Mouse (Mus musculus) layer of hippocampus, postnatal 10 days (tissue): ENCODE measurements around the gene Dvl3. TPM values are rescaled to one million over a fixed set of nuclear protein-coding genes. Genes with fewer than 3 reads are reported as not detected.
"Not testable (repeated sequence)": the region's sequence is repeated elsewhere in the genome, so short reads cannot be mapped to it uniquely, and the experiment has no call there.

Experiments used
- DNase-seq, 2 experiments: peaks; one replicate each; pipeline ENCODE4 v3.0.0; 2021; ENCODE audit warnings: low spot score in 2 of 2
- long read RNA-seq: library from polyadenylated mRNA; stranded (forward); transcript quantifications from one replicate; pipeline ENCODE4 v2.0.0, GENCODE M21; 2023
- total RNA-seq, 2 experiments: library from RNA; stranded (reverse); gene quantifications; 2 replicates each; pipeline ENCODE4 v1.2.3; 2021

Dvl3 gene
- total RNA-seq: 10 to 100 TPM; 83.1 to 87.2 TPM
- long read RNA-seq, transcript Dvl3-201 (15 exons, 2,519 nt): major isoform, 7 of 18 reads
- long read RNA-seq, partial matches to known transcripts: 1 of 18 reads
- long read RNA-seq, other reads (novel, unspliced or antisense): 9 of 18 reads

DNA sequence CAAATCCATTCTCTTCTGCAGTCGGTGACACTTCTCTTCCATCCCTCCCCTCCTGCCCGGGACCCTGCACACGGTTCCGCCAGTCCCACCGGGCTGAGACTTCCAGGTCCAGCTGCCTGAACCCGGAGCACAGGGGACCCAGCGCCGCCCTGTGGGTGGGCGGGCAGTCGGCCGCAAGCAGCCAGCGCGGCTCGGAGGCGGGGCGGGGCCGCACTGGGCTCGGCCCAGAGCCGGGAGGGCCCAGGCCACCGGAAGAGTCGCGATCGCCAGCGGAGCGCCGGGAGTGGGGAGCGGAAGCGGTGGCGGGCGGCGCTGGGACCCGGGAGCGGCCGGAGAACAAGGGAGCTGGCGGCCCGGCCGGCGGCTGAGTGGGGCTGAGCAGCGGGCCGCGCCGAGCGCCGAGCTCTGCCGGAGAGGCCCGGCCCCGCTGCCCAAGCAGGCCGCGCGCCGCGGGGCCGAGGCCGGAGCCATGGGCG lies at the start of gene Dvl3:
TSS of gene Dvl3 (plus strand) at position 257 of the 476 bp plus-strand sequence.
- peak; percentile 83 to 91 for DNase-seq

DNA sequence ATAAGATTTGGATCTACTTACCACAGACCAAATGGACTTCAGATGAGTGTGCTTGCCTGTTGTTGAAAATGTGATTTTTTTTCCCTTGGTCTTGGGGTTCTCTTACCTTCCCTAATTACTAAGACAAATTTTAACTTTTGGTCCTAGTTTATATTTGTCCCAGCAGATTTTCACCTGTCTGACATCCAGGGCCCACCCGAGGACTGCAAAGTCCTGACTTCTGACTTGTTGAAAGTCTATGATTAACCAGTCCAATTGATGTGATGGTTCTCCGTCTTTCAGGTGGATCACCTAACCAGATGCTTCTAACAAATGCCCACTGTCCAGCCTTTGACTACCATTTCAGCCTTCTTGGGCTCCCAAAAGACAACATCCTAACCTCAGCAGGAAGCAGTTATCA lies 45.8 kb upstream of the Dvl3 start:
- DNase-seq: no peak

DNA sequence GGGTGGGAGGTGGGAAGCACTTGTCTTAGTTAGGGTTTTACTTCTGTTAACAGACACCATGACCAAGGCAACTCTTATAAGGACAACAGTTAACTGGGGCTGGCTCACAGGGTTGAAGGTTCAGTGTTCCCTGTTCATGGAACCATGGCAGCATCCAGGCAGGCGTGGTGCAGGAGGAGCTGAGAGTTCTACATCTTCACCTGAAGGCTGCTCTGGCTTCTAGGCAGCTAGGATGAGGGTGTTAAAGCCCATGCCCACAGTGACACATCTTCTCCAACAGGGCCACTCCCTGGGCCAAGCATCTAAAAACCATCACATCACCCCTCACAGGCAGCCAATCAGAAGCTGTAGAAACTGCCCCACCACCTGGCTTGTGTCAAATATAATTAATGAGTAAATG lies 45.1 kb upstream of the Dvl3 start:
- DNase-seq: no peak

DNA sequence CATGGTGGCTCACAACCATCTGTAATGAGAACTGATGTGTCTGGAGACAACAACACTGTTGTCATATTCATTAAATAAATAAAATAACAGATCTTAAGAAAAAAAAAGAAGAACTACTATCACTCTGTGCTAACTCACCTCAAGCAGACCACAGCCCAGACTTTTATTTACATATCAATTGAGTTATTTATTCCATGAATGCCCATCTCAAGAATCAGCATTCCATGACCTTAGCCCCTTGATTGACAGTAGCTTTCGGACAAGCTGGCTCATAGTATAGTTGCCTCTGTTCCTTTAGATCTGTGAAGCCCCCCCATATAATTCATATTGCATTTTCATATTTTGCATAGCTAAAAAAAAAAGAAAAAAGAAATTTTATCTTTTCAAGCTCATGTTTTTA lies 43.0 kb upstream of the Dvl3 start:
- no peak for DNase-seq

DNA sequence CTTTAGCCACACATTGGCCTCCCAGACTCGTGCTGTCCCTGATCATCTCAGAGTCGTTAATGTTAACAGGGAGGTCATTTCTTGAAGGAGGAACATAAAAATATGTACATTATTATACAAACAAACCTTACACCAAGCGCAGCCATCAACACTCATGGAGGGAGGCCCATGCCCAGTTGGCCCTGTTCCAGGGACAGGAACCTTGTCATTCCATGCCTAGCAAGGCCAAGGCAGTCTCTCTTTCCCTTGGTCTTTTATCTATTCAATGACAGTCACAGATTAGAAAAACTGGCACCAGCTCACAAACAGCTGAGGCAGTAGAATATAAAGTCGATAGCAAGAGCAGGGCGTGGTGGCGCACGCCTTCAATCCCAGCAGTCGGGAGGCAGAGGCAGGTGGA lies 42.6 kb upstream of the Dvl3 start:
- no peak for DNase-seq

DNA sequence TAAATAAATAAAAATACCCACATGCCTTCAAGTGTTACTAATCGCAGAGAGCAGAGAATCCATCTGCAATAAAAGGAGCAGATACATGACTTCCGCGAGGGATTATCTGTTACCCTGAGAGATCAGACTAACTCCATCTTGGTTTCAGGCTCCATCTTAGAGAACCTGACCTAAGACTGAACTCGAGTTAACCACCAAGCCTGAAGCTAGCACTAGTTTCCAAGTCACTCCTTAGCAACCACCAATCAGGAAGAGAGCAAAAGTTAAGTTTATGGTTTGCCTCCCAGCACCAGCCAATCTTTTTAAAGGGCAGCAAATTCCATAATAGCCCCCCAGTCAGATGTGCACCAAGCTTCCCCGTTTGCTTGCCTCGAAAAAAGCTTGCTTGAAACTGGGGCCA lies 42.0 kb upstream of the Dvl3 start:
- no peak for DNase-seq

DNA sequence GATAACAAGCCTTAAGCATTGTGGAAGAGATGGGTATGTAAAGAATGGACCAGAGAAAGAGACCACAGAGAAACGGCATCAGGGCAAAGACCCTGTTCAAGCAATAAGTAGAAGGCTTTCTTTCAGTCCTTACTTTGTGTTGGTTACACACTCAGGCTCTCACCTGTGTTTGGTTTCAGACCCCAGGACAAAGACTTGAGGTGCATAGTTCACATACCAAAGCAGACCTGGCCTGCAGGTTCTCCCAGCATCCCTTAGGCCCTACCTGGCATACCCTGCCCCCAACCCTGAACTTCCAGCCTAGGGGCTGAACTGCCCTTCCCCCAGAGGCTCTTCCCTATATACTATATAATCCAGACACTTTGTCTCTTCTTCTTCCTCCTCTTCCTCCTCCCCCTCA lies 41.4 kb upstream of the Dvl3 start:
- no peak for DNase-seq

DNA sequence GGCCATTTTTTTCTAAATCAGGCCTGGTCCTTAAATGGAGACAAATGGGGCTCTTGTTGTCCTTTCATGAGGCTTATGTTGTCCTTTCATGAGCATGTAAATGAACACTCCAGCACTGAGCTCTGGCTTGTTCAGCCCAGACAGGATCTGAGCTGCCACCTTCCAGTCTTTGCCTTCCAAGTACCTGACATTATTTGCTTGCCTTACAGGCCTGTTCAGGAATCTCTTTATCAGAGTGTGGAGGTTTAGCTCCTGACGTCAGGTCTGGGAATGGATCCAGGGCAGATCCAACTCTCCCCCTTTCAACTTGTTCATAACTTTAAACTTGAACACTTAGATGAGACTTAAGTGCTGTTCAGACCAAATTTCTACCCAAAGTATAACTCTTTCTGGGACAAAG lies 39.9 kb upstream of the Dvl3 start:
- no peak for DNase-seq

DNA sequence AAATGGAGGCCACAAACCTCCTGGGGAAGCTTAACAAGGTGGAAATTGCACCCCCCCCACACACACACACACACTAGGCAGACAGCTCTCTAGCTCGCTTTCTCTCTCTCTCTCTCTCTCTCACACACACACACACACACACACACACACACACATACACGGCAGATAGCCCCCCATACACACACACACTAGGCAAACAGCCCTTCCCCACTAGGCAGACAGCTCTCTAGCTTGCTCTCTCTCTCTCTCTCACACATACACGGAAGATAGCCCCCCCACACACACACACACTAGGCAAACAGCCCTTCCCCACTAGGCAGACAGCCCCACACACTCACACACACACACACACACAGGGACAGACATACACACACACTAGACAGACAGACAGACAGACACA lies 39.5 kb upstream of the Dvl3 start:
- DNase-seq: no peak

DNA sequence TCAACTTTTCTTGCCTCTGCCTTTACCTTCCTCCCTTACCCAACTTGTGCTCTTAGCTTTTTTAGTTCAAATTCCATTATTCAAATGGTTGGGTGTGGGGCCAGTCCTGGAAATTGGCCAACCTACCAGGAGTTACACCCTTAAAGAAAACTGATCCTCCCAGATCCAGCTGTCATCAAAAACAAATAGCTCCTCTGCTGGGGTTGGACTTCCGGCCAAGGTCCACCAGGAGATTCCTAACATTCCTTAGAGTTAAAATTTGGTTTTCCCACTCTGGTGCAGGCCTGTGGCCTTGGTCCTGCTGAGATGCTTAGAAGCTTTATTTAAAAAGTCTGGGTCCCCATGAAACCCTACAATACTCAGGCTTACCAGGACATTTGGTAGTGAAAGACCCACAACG lies 38.3 kb upstream of the Dvl3 start:
- no peak for DNase-seq

DNA sequence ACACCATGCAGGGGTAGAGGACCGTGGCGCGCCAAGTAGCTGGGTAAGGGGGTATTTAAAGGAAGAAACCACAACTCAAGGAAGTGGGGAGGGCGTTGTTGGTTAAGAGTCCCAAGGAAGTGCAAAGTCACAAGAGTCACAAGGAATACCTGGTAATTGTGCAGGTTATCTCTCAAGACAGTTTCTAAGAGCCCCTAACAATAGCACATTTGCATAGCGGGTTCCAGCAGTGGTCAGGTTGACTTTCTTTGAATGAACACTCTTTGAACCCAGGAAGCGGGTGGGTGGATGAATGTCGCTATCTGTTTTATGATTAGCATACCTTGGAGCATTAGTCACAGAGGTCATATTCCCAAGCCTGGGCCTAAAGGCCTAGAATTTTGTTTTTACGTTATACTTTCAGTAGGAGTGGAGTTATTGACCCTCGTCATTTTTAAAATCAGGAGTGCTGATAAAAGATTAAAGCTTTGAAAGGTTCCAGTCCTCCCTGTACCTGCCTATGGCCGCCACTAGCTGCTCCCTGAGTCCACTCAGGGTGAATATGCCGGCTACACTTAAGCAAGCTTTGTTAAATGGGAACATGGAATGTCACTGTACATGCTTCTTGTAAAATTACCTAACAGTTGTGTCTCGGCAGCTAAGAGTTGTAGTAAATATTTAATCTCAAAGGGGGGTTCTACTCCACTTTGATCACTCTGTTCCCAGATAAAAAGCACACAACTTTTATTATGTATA lies 37.6 kb upstream of the Dvl3 start:
- not testable (repeated sequence) for DNase-seq

DNA sequence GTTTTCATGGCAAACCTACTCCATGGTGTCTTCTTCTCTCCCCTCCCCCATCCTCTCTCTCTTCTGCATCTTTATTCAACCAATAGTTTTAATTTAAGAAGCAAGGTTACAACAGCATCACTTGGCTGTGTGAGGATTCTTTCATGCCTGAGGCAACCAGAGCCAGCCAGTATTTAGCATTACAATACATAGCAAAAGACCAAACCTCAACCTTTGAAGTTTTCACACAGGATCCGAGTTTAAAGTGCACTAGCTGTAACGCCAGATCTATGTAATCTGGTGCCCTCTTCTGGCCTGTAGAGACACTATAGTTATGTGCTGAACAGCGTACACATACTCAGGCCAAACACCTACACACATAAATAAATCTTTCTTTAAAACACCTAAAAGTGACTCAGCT lies 36.7 kb upstream of the Dvl3 start:
- DNase-seq: no peak

DNA sequence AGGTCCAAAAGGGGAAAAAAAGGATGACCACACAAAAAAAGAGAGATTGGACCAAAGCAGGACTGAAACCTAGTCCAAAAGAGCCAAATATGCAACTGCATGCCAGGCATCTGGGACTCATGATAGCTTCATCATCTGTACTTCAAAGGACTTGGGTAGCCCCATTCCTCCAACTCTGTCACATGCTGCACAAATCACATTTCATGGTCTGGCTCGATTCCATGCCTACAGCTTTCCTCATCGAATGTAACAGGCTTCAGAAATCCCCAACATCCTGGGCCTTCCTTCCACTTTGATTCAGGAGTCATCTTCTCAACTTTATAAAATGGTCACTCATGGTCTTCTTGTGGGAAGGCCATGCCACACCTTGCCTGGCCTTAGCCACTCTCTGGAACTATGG lies 35.0 kb upstream of the Dvl3 start:
- DNase-seq: no peak

DNA sequence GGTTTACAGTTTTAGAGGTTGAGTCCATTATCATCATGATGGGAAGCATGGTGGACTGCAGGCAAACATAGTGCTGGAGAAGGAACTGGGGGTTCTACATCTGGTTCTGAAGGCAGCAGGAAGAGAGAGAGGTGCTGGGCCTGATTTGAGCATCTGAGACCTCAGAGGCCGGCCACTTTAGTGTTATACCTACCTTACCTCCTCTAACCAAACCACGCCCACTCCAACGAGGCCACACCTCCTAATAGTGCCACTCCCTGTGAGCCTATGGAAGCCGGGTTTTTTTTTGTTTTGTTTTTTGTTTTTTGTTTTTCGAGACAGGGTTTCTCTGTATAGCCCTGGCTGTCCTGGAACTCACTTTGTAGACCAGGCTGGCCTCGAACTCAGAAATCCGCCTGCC lies 33.1 kb upstream of the Dvl3 start:
- not testable (repeated sequence) for DNase-seq

DNA sequence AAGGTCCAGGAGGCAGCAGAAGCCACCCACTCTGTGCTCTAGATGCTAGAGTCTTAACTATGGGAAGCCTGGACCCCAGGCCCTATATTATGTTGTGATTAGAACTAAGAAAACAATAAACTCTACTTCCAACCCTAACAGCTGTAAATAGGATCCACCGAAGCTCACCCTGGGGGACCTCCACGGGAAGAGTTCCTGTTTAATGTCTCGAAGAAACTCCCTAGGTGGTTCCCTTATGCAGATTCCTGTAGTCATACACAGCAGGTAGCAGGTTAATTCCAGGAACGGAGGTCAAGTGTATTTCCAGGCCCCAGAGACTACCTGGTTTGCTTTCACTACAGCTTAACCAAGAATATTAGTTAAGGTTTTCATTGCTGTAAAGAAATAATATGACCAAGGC lies 31.7 kb upstream of the Dvl3 start:
- no peak for DNase-seq

DNA sequence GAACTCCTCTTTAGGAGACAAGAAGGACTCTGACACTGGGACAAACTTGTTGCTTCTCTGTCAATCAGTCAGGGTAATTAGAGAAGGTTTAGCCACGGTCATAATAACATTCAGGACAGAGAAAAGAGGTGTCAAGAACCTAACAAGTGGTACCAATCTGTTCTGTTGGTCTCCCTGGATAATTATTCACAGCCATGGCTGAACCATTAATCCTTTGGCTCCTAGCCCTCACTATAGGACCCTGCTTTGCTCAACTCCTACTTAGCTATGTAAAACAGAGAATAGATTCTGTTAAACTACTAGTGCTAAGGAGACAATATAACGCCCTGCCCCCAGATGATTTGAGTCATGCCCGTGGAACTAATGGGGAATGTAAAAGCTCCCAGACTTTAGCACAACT lies 30.7 kb upstream of the Dvl3 start:
- DNase-seq: no peak

DNA sequence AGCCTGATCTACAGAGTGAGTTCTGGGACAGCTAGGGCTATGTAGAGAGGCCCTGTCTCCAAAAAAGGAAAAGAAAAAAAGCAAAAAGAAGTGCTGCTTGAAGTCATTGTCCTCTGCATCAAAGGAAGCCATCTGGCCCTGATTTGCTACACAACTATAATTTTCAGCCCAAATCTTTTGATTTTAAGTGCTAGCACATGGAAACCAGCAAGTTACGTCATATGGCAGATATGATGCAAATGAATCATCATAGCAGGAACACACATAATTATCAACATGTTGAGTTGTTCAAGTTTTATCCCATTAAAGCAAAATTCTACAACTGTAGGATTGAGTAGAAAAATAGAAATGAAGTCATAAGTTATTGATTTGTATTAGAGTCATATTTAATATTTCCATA lies 28.6 kb upstream of the Dvl3 start:
- DNase-seq: no peak

DNA sequence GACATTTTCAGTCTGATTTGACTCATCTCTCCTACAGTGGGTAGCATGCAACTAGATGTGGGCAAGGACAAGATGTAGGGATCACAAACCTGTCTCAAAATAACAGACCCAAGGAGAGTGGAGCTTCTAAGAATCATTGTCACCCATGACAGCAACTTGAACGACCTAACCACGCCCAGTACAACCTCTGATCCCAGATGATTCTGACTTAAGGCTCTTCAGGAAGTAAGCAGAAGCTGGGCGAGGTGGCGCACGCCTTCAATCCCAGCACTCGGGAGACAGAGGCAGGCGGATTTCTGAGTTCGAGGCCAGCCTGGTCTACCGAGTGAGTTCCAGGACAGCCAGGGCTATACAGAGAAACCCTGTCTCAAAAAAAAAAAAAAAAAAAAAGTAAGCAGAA lies 28.0 kb upstream of the Dvl3 start:
- not testable (repeated sequence) for DNase-seq

DNA sequence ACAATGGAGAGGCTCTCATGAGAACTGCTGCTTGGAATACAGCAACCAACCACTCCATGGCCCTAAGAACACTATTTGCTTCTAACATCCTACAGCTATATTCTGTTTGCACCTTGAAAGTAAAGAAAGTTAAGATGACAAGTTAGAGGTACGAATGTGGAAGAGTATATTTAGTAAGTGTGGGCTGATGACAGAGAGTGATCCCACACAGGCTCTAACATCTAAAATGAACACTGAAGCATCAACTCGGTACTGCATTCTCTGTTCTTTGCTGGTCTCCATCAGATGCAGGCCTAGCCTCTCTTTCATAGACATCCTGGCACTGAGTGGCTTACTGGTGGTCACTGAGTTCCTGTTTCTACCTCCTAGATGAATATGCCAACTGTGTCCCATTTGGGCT lies 27.5 kb upstream of the Dvl3 start:
- no peak for DNase-seq

DNA sequence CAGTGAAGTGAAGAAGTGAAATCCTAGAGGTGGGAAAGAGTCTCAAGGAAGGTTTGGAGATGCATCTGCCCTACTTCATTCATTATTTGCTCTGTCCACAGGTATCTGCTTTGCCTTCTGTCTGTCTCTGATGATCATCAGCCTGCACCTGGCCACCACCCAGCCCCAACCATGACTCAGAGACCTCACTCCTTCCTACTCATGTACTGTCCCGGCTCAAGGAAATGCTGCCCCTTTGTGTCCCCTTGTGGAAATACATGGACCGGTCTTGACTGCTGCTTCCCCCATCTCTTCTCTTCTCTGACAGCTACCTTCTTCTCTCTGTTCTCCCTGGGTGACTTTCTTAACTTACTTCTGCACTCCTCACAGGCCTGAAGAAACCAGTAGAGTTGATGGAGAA lies 26.2 kb upstream of the Dvl3 start:
- DNase-seq: no peak

DNA sequence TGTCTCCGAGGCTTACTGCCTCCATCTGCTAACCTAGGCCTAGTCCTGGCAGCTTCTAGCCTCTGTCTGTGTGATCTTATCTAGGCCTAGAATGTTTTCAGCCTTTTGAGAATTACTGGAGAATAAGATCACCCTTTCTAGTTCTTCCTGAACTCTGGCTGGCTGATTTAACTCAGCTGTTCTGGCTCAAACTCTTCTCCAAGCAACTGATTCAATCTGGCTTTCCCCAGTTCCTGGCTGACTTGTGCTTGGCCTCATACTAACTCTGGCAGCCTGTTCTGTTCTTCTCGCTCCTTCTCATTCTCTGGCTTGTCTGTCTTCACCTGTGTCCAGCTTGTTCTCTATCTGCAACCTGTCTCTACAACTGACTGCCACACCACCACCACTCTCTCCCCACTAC lies 25.5 kb upstream of the Dvl3 start:
- no peak for DNase-seq

DNA sequence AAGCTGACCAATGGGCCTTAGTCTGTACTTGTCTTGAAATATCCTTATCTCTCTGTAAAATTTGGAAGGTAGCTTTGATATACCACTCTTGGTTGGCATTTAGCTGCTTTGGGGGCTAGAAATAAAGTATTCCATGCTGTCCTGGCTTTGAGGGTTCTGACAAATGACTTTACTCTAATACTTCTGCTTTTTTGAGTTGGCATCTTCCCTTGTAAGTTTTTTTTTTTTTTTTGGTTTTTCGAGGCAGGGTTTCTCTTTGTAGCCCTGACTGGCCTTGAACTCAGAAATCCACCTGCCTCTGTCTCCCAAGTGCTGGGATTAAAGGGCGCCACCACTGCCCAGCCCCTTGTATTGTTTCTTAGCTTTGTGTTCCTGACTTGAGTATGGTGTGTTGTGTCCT lies 23.3 kb upstream of the Dvl3 start:
- no peak for DNase-seq
